Mouse (Mus musculus) megakaryocyte, embryonic 14.5 days (primary cell): ENCODE data around the gene Mpdz.

Experiments
- FLI1 ChIP-seq: IDR thresholded peaks from 2 replicates; pipeline ENCODE4 v1.6.1; 2012; ENCODE audit warnings: low read length, inconsistent platforms, mixed read lengths
- GATA1 ChIP-seq: IDR thresholded peaks from 3 replicates; pipeline ENCODE4 v1.6.1; 2012; ENCODE audit warnings: mixed read lengths, low read length, inconsistent platforms, borderline replicate concordance

GRCm38 (mm10) chr4:81414684-81415323 lies 27.8 kb downstream of the Mpdz start:
- TF ChIP-seq GATA1 (no peak), FLI1 (no peak)
